Mouse (Mus musculus): ENCODE data around the gene Gm9958.

- TF ChIP-seq CTCF (IDR thresholded peaks at IDR 0.05; ENCODE audit: borderline replicate concordance, extremely low read depth, insufficient read depth, insufficient read length) (no peak), POLR2A (IDR thresholded peaks at IDR 0.05; ENCODE audit: borderline replicate concordance, extremely low read depth, insufficient read depth, insufficient read length, poor library complexity, severe bottlenecking) (no peak)
Measured at GRCm38 (mm10) chr5:90365141-90365951, 1.7 kb upstream of the Gm9958 start.

Measured in brain, embryonic 14.5 days (tissue).